Mouse (Mus musculus) limb, embryonic 11.5 days (tissue): ENCODE data around the gene Ago4. TPM values are rescaled to one million over a fixed set of nuclear protein-coding genes. Genes with fewer than 3 reads are reported as not detected.
A peak's percentile ranks its signal among the peaks of the same experiment; 100 is the strongest.

Experiments
- ATAC-seq: fragments of 200-750 bp; cut with Nextera tagmentation; 2 replicates; pipeline ENCODE4 v1.8.0; 2017; ENCODE audit warnings: low read depth; ENCODE audit not compliant: insufficient number of reproducible peaks, low FRiP score, low TSS enrichment
- DNase-seq: peaks from one replicate; pipeline ENCODE4 v3.0.0-alpha.2; 2015; ENCODE audit warnings: low spot score
- H3K27ac ChIP-seq: fragments of 300-500 bp; sonication (generic); replicated peaks from 2 replicates; pipeline ENCODE4 v1.5.1; 2014; ENCODE audit warnings: low read depth, mild to moderate bottlenecking, low read length
- H3K27me3 ChIP-seq: fragments of 300-500 bp; sonication (generic); 2 replicates; pipeline ENCODE4 v1.6.1; 2014; ENCODE audit warnings: mild to moderate bottlenecking, low read length, mixed read lengths; ENCODE audit not compliant: control insufficient read depth, insufficient read depth
- H3K36me3 ChIP-seq: fragments of 300-500 bp; sonication (generic); 2 replicates; pipeline ENCODE4 v1.6.1; 2014; ENCODE audit warnings: mild to moderate bottlenecking, low read length, moderate library complexity, mixed read lengths; ENCODE audit not compliant: control insufficient read depth, insufficient read depth
- H3K4me1 ChIP-seq: fragments of 300-500 bp; sonication (generic); 2 replicates; pipeline ENCODE4 v1.6.1; 2014; ENCODE audit warnings: low read length, mixed read lengths; ENCODE audit not compliant: control insufficient read depth, insufficient read depth
- H3K4me2 ChIP-seq: fragments of 300-500 bp; sonication (generic); 2 replicates; pipeline ENCODE4 v1.6.1; 2014; ENCODE audit warnings: low read depth, mild to moderate bottlenecking, moderate library complexity; ENCODE audit not compliant: severe bottlenecking
- H3K4me3 ChIP-seq: fragments of 300-500 bp; sonication (generic); 2 replicates; pipeline ENCODE4 v1.5.1; 2014; ENCODE audit warnings: low read depth, low read length
- H3K9ac ChIP-seq: fragments of 300-500 bp; sonication (generic); 2 replicates; pipeline ENCODE4 v1.6.1; 2014; ENCODE audit warnings: mild to moderate bottlenecking, low read length
- H3K9me3 ChIP-seq: fragments of 300-500 bp; sonication (generic); 2 replicates; pipeline ENCODE4 v1.6.1; 2016; ENCODE audit warnings: low read length; ENCODE audit not compliant: control insufficient read depth
- WGBS: fragments of 180-500 bp; shearing (Covaris S2); extraction: QIAGEN DNeasy Blood & Tissue Kit; methylation state at CpG from one replicate; pipeline ENCODE4 v1.1.7; 2014; 5-methylcytosine and 5-hydroxymethylcytosine counted together
- polyA plus RNA-seq: library from polyadenylated mRNA; unstranded; fragments of >200 nt; fragmentation: Nextera tagmentation; extraction: Ambion mirVana; gene quantifications from 2 replicates; pipeline ENCODE4 v1.2.1, GENCODE M21; 2014

The Ago4 gene
- polyA plus RNA-seq, 1 experiment from 2014 or later: 1.2 TPM

DNA sequence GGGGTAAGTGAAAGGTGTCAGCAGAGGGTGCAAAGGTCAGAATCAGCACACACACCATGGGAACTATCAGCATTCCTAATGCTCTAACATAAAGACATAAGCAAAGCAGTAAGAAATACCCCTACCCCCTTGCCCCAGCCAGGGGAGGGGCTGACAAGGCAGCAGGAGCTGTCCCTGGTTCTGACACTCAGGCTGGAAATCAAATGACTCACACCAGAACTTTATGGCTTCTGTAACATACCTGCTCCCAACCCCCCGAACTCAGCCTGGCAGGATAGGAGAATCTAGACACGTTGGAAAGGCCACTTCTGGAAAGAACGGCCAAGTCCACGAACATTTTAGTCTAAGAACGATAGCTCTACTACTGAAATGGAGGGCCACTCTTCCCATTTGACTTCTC is 60.2 kb downstream of the Ago4 start:
- no peaks in the 10 kb centered on the region for H3K4me1 ChIP-seq
- no peak overlapping the region for H3K9ac ChIP-seq
- DNase-seq: peak; percentile 49
- no peak overlapping the region for H3K4me3 ChIP-seq
- H3K9me3 ChIP-seq: no peaks in the 10 kb centered on the region
- no peak overlapping the region for H3K27ac ChIP-seq
- no peak overlapping the region for H3K4me2 ChIP-seq
- H3K27me3 ChIP-seq: no peaks in the 10 kb centered on the region
- ATAC-seq: no peak
- H3K36me3 ChIP-seq: no peaks in the 10 kb centered on the region; the same call in 1 of the 2 replicates
- 49% methylated on average over 5 of the region's 5 CpGs for WGBS

DNA sequence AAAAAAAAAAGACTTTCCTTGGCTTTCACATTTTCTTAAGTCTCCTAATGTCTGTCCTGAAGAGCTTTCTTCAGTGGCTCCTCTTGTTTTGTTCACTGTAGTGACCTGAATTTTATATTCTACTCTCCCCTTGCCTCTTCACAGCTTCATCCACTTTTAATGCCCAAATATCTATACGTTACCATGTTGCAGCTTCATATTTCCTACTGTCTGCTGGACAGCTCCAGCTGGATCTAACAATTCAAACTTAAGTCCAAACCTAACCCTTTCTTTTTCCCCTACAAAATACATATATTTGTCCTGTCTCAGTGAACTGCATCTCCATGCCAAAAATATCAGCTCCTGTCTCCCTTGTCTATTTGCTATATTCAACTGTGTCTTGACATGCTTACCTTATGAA is 63.9 kb downstream of the Ago4 start:
- H3K27ac ChIP-seq: no peak overlapping the region
- ATAC-seq (no peak), DNase-seq (no peak)

DNA sequence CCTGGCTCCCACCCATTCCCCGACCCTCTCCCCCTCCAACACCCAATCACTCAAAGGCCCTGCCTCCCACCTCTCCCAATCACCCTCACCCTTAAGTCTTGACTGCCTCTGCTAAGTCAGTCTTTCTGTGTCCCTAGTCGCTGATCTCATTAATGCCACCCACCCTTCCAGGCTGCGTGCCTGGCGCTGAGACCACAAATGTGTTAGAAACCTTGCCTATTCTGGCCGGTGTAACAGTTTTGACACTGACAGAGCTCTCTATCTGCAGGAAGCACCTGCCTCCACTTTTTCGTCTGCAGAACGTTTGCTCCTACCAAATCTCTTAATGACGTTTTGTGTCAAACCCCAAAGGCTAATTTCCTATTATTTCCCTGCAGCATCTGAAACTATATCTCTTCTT is 64.3 kb downstream of the Ago4 start:
- no peak for DNase-seq
- no peak for ATAC-seq
- 9% methylated on average over 8 of the region's 8 CpGs for WGBS
- H3K4me1 ChIP-seq: peaks cover 13% of the 10 kb centered on the region
- no peaks in the 10 kb centered on the region for H3K27me3 ChIP-seq
- no peak overlapping the region for H3K9ac ChIP-seq
- peak overlapping the region; percentile 38; the same call in 1 of the 2 replicates for H3K4me2 ChIP-seq
- no peaks in the 10 kb centered on the region for H3K9me3 ChIP-seq
- H3K36me3 ChIP-seq: no peaks in the 10 kb centered on the region; the same call in 1 of the 2 replicates
- peak overlapping the region; percentile 88 for H3K4me3 ChIP-seq
- no peak overlapping the region for H3K27ac ChIP-seq

More for the DNA sequence above, 63.9 kb downstream of the Ago4 start:
- Histone ChIP-seq H3K9me3 (no peaks in the 10 kb centered on the region), H3K4me3 (no peak overlapping the region), H3K4me2 (no peak overlapping the region), H3K36me3 (no peaks in the 10 kb centered on the region; the same call in 1 of the 2 replicates), H3K9ac (no peak overlapping the region), H3K4me1 (peaks cover 13% of the 10 kb centered on the region), H3K27me3 (no peaks in the 10 kb centered on the region)
- WGBS: 70% methylated on average over 1 of the region's 1 CpGs

DNA sequence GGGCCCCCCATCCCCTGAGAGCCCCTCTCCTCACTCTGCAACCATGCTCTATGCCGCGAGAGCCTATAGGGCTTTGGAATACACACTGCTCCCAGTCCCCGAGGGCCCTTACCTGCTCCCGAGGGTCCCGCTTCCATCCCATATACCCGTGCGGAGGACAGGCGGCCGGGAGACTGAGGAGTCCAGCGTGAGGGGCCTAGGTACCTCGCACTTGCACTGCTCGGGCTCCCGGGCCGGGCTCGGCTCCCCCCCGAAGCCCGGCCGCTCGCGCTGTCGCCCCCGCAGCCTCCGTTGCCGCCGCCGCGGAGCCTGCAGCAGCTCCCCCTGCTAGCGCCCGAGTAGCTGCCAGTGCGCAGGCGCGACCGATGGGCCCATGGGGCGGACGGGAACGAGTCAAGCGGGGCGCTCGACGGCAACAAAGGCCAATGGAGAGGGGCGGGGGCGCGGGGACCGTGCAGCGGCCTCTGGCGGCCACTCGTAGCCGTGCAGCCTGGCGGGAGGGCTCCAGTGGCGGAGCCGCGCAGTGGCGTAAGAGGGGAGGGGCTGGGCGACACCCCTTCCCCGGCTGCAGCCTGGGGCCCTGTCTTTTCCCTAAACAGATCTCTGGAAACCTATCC is 64.9 kb downstream of the Ago4 start, which contains the start of gene Ago1:
Ago1 (minus strand) TSS at position 299 of the 617 bp plus-strand sequence.
- H3K4me2 ChIP-seq: peak within 1 kb of the TSS; percentile 65
- ATAC-seq: peak; percentile 77
- H3K4me3 ChIP-seq: peak within 1 kb of the TSS; percentile 88
- peaks cover 13% of the 10 kb centered on the region for H3K4me1 ChIP-seq
- no peaks in the 10 kb centered on the region; the same call in 1 of the 2 replicates for H3K36me3 ChIP-seq
- WGBS: under 1% methylated on average over 55 of the region's 55 CpGs
- H3K27ac ChIP-seq: peak within 1 kb of the TSS; percentile 81
- DNase-seq: peak; percentile 97
- no peaks in the 10 kb centered on the region for H3K9me3 ChIP-seq
- H3K9ac ChIP-seq: peak within 1 kb of the TSS; percentile 89
- no peaks in the 10 kb centered on the region for H3K27me3 ChIP-seq

DNA sequence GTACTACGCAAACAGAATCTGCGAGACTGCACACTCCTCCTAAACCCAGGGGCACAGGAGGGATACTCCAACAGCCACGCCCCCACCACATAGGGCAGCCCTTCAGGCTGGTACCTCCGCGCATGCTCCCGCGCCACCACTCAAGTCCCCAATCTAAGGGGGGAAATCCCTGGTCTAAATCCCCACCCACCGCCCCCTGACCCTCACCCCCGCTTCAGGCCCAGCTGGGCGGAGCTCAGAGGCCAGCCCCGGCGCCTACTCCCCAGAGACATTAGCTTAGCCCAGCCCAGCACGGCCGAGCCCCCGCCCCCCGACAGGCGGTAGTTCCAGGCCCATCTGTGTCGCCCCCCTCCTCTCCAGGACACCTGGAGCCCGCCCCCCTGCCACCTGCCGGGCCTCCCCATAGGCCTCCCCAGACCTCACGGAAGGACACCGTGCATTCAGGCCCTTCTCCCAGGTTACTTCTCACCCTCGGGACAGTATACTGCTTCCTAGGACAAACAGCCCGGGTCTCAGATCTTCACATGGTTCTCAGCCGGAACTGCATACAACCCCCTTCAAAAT is 65.5 kb downstream of the Ago4 start:
- DNase-seq: peak; percentile 84
- Histone ChIP-seq H3K27me3 (no peaks in the 10 kb centered on the region), H3K9me3 (no peaks in the 10 kb centered on the region), H3K27ac (peak overlapping the region; percentile 81), H3K9ac (peak overlapping the region; percentile 89), H3K4me1 (peaks cover 13% of the 10 kb centered on the region), H3K36me3 (no peaks in the 10 kb centered on the region; the same call in 1 of the 2 replicates), H3K4me2 (peak overlapping the region; percentile 65), H3K4me3 (peak overlapping the region; percentile 88)
- WGBS: 0% methylated on average over 25 of the region's 25 CpGs
- peak; percentile 76 for ATAC-seq

DNA sequence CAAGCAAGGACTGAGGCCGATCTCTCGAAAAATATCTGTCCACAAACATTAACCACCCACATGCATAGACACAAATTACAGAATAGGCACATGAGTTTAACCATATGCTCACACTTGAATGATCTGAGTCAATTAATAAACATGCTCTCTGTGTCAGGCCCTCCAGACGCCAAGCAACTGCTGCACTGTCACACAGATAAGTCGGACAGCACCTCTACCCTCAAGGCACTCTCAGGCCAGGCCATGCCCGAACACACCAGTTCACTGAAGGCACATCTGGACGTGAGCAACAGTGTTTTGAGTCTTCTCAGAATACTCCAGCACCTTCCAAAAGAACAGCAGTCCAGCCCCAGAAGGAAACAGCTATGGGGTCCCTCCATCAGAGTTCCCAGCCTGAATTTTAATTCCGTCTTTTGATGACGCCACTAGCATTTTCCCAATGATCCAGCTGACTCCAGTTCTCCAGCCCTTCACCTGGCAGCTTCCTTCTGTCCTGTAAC is 67.0 kb downstream of the Ago4 start:
- ATAC-seq (no peak), DNase-seq (no peak)
- Histone ChIP-seq H3K9me3 (no peaks in the 10 kb centered on the region), H3K9ac (no peak overlapping the region), H3K27ac (no peak overlapping the region), H3K4me2 (0 out of 2 replicates have a peak overlapping the region, but pooled peaks have one; percentile 3), H3K4me3 (no peak overlapping the region), H3K36me3 (no peaks in the 10 kb centered on the region; the same call in 1 of the 2 replicates), H3K4me1 (peaks cover 13% of the 10 kb centered on the region), H3K27me3 (no peaks in the 10 kb centered on the region)
- 38% methylated on average over 8 of the region's 8 CpGs for WGBS

DNA sequence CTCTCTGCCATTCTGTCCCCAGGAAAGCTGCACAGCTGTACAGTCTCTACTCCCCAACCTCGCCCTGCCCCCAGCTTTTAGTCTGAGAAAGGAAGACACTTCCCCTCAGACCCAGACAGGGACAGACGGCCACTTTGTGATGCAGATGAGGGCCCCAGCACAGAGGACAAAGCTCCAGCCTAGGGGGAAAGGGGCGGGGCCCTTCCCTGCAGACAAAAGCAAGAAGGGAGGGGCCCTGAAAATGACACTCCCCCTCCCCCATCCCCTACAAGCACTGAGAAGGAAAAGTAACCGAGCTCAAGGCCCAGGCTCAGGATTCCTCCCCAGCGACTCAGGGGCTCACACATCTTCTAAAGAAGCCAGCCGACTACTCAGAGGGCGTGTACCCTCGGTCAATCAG is 67.4 kb downstream of the Ago4 start:
- Histone ChIP-seq H3K27me3 (no peaks in the 10 kb centered on the region), H3K4me3 (no peak overlapping the region), H3K9me3 (no peaks in the 10 kb centered on the region), H3K4me1 (peaks cover 13% of the 10 kb centered on the region), H3K36me3 (no peaks in the 10 kb centered on the region; the same call in 1 of the 2 replicates), H3K4me2 (peak overlapping the region; percentile 3; the same call in 1 of the 2 replicates), H3K27ac (no peak overlapping the region), H3K9ac (no peak overlapping the region)
- peak; percentile 45 for DNase-seq
- WGBS: 6% methylated on average over 8 of the region's 8 CpGs
- peak; percentile 5; the same call in 1 of the 2 replicates for ATAC-seq

DNA sequence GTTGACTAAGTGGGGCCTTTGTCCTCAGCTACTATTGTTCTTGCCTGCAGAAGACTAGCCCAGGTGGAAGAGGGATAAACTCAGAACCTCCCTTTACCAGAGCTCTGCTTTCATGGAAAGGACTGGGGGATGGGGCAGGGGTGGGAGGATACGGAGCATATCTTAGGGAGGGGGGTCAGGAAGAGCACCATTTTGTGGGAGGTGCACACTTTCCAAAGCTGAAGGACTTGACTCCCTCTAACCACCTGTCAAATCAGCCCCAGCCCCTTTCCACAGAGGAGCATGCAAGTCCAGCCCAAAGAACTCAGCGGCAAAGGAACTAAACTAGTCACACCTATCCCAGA is 68.4 kb downstream of the Ago4 start:
- Histone ChIP-seq H3K9me3 (no peaks in the 10 kb centered on the region), H3K27me3 (no peaks in the 10 kb centered on the region), H3K36me3 (no peaks in the 10 kb centered on the region; the same call in 1 of the 2 replicates), H3K4me1 (peaks cover 13% of the 10 kb centered on the region), H3K27ac (no peak overlapping the region), H3K9ac (no peak overlapping the region), H3K4me2 (no peak overlapping the region), H3K4me3 (no peak overlapping the region)
- 6% methylated on average over 2 of the region's 2 CpGs for WGBS
- DNase-seq (no peak), ATAC-seq (no peak)
